Mouse (Mus musculus) stomach, embryonic 16.5 days (tissue): ENCODE results near the gene Plekha7. TPM values are rescaled to one million over a fixed set of nuclear protein-coding genes. Genes with fewer than 3 reads are reported as not detected.

ENCODE experiments used
- ATAC-seq: fragments of 200-750 bp; cut with Nextera tagmentation; 2 replicates; pipeline ENCODE4 v1.8.0; 2017; ENCODE audit warnings: moderate number of reproducible peaks, moderate TSS enrichment; ENCODE audit not compliant: insufficient read depth, low FRiP score
- H3K27ac ChIP-seq: fragments of 300-500 bp; sonication (generic); 2 replicates; pipeline ENCODE4 v1.5.1; 2014; ENCODE audit warnings: low read length
- H3K27me3 ChIP-seq: fragments of 300-500 bp; sonication (generic); 2 replicates; pipeline ENCODE4 v1.6.1; 2014; ENCODE audit warnings: low read length, control low read depth, mixed read lengths; ENCODE audit not compliant: control insufficient read depth, insufficient read depth
- H3K36me3 ChIP-seq: fragments of 300-500 bp; sonication (generic); 2 replicates; pipeline ENCODE4 v1.6.1; 2014; ENCODE audit warnings: low read length; ENCODE audit not compliant: control insufficient read depth, insufficient read depth
- H3K4me1 ChIP-seq: fragments of 300-500 bp; sonication (generic); 2 replicates; pipeline ENCODE4 v1.6.1; 2014; ENCODE audit warnings: low read length, control low read depth, mixed read lengths; ENCODE audit not compliant: control insufficient read depth, insufficient read depth
- H3K4me2 ChIP-seq: fragments of 300-500 bp; sonication (generic); 2 replicates; pipeline ENCODE4 v1.6.1; 2014; ENCODE audit warnings: low read depth, low read length, mixed read lengths
- H3K4me3 ChIP-seq: fragments of 300-500 bp; sonication (generic); replicated peaks from 2 replicates; pipeline ENCODE4 v1.5.1; 2014; ENCODE audit warnings: mild to moderate bottlenecking, low read length
- H3K9ac ChIP-seq: fragments of 300-500 bp; sonication (generic); 2 replicates; pipeline ENCODE4 v1.6.1; 2014; ENCODE audit warnings: low read length
- H3K9me3 ChIP-seq: fragments of 300-500 bp; sonication (generic); replicated peaks from 2 replicates; pipeline ENCODE4 v1.6.1; 2016; ENCODE audit warnings: low read length, control low read depth; ENCODE audit not compliant: control insufficient read depth
- WGBS: fragments of 180-500 bp; shearing (Covaris S2); extraction: QIAGEN DNeasy Blood & Tissue Kit; methylation state at CpG from one replicate; pipeline ENCODE4 v1.1.7; 2014; 5-methylcytosine and 5-hydroxymethylcytosine counted together
- polyA plus RNA-seq: library from polyadenylated mRNA; unstranded; fragments of >200 nt; fragmentation: Nextera tagmentation; extraction: Ambion mirVana; gene quantifications from 2 replicates; pipeline ENCODE4 v1.2.1, GENCODE M21; 2015

Plekha7 gene
- polyA plus RNA-seq, 1 experiment from 2014 or later = 19.9 TPM

DNA sequence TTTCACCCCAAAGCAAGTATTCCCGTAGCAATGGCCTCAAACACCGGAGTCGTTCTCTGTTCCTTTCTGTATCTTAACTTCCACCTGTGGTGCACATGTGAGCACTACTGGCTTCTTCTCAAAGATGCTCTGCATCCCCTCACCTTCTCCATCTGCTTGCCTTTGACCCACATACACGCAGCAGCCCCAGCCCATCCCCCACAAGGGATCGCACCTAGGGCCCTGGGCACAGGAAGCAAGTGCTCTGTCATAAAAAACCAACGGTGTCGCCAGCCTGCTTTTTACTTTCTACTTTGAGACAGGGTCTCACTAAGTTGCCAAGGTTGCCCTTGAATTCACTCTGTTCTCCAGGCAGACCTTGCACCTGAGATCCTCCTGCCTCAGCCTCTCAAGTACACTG, 113.2 kb downstream of the Plekha7 start:
- no peaks in the 10 kb centered on the region for H3K36me3 ChIP-seq
- no peak overlapping the region for H3K4me3 ChIP-seq
- H3K27me3 ChIP-seq = no peaks in the 10 kb centered on the region
- H3K9me3 ChIP-seq = no peaks in the 10 kb centered on the region
- ATAC-seq = no peak
- no peak overlapping the region for H3K4me2 ChIP-seq
- no peak overlapping the region for H3K27ac ChIP-seq
- H3K9ac ChIP-seq = no peak overlapping the region
- H3K4me1 ChIP-seq = peaks cover 19% of the 10 kb centered on the region
- 74% methylated on average over 7 of the region's 7 CpGs for WGBS

DNA sequence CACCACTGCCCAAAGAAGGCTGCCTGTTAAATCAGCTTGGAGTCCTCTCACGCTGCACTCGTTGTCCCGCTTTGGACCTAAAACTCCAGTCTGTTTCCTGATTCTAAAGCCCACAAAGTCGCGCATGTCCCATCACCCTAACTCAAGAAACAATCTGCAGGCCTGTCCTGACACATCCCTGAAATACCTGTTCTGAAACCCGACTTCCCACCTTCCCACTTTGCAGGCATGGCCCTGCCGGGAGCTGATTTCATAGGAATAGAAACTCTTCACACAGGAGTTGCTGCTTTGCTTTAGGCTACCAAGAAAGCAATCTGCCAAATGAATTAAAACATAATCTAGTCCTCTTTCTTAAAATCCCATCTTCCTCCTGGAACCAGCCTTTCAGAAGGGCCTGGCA, 115.2 kb downstream of the Plekha7 start:
- 71% methylated on average over 7 of the region's 7 CpGs for WGBS
- ATAC-seq = 0 out of 2 replicates have a peak, but pooled peaks have one; percentile 17
- no peaks in the 10 kb centered on the region for H3K9me3 ChIP-seq
- no peaks in the 10 kb centered on the region for H3K36me3 ChIP-seq
- no peak overlapping the region for H3K4me3 ChIP-seq
- H3K4me1 ChIP-seq = peaks cover 15% of the 10 kb centered on the region
- no peaks in the 10 kb centered on the region for H3K27me3 ChIP-seq
- peak overlapping the region; percentile 89 for H3K27ac ChIP-seq
- no peak overlapping the region for H3K4me2 ChIP-seq
- H3K9ac ChIP-seq = peak overlapping the region; percentile 22; the same call in 1 of the 2 replicates

DNA sequence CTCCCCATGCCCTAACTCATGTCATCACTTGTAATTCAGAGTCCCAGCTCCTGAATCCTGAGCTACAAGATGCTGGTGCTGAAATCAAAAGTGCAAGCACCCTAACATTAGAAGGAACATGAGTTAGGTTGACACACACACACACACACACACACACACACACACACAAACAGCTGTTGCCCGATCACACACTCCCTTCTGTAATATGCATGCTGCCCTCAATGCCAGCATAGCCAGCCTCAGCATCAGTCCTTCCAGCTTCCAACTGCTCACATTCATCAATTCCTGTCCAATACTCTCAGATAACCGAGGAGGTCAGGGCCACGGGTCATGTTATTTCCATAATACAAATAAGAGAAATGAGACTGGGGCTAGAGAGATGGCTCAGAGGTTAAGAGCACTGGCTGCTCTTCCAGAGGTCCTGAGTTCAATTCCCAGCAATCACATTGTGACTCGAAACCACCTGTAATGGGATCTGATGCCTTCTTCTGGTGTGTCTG, 116.0 kb downstream of the Plekha7 start:
- 29% methylated on average over 4 of the region's 4 CpGs for WGBS
- Histone ChIP-seq H3K27me3 (no peaks in the 10 kb centered on the region), H3K4me2 (no peak overlapping the region; the same call in 1 of the 2 replicates), H3K9ac (no peak overlapping the region), H3K36me3 (no peaks in the 10 kb centered on the region), H3K4me1 (peaks cover 7% of the 10 kb centered on the region), H3K9me3 (no peaks in the 10 kb centered on the region), H3K27ac (peak overlapping the region; percentile 89), H3K4me3 (no peak overlapping the region)
- ATAC-seq = no peak

DNA sequence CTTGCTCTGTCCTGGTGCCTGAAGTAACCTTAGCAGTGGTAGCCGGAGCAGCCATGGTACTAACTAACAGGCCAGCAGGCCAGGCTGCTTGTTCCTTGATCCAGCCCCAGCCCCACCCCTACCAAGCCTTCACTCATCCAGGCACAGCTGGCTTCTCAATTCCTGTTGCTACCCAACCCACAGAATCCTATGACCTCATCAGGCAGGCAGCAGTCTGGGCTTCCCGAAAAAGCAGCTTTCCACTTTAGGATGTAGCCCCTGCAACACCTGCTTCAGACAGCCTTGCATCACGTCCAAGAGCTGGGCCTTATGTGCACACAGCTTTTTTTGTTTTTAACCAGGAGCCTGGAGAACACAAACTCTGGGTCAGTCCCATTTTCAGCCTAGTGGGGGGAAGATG, 117.0 kb downstream of the Plekha7 start:
- Histone ChIP-seq H3K9ac (no peak overlapping the region), H3K9me3 (no peaks in the 10 kb centered on the region), H3K4me1 (peaks cover 7% of the 10 kb centered on the region), H3K4me3 (no peak overlapping the region), H3K4me2 (no peak overlapping the region), H3K27ac (peak overlapping the region; percentile 89; the same call in 1 of the 2 replicates), H3K27me3 (no peaks in the 10 kb centered on the region), H3K36me3 (no peaks in the 10 kb centered on the region)
- ATAC-seq = peak; percentile 31; the same call in 1 of the 2 replicates
- 22% methylated on average over 3 of the region's 3 CpGs for WGBS

DNA sequence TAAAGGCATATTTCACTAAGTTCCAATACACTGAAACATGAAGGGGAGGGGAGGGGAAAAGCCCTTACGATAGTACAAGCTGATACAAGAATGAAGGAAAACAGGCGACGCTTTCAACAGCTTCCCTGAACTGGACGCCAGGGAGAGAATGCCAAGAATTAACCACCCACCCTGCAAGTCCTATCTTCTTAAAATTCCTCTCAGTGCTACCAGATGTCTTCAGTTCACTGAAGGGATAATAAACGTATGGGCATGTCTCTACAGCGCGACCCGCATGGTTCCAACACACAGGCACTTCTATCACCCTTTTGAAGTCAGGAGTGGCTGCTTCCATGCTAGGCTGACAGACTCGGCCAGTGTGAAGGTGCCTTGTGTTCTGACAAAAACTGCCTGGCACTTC, 118.5 kb downstream of the Plekha7 start:
- WGBS = 39% methylated on average over 9 of the region's 9 CpGs
- no peaks in the 10 kb centered on the region for H3K27me3 ChIP-seq
- no peaks in the 10 kb centered on the region for H3K36me3 ChIP-seq
- H3K4me1 ChIP-seq = peaks cover 7% of the 10 kb centered on the region
- H3K4me2 ChIP-seq = no peak overlapping the region
- H3K27ac ChIP-seq = peak overlapping the region; percentile 9
- no peak overlapping the region for H3K9ac ChIP-seq
- ATAC-seq = no peak
- H3K4me3 ChIP-seq = no peak overlapping the region
- H3K9me3 ChIP-seq = no peaks in the 10 kb centered on the region

DNA sequence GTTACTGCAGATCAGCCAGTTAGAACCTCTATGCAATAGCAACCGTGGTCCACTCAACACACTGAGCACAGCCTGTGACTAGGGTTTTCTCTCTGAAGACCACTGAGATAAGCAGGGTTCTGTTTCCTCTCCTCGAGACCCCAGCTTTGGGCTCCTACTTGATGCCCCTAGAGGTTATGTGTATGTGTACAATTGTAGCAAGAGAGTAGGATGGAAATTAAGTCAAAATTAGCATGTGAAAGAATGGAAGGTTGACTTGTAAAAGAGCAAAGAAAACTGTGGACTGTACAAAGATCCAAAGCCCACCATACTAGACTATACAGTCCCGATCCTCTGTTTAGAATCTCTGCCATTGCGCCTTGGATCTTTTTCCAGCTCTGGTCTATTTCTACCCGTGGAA, 119.8 kb downstream of the Plekha7 start:
- Histone ChIP-seq H3K4me2 (no peak overlapping the region), H3K4me1 (peaks cover 7% of the 10 kb centered on the region; the same call in 1 of the 2 replicates), H3K27me3 (no peaks in the 10 kb centered on the region), H3K9ac (no peak overlapping the region), H3K9me3 (no peaks in the 10 kb centered on the region), H3K36me3 (no peaks in the 10 kb centered on the region), H3K27ac (no peak overlapping the region), H3K4me3 (no peak overlapping the region)
- WGBS = 79% methylated on average over 5 of the region's 5 CpGs
- ATAC-seq = no peak

DNA sequence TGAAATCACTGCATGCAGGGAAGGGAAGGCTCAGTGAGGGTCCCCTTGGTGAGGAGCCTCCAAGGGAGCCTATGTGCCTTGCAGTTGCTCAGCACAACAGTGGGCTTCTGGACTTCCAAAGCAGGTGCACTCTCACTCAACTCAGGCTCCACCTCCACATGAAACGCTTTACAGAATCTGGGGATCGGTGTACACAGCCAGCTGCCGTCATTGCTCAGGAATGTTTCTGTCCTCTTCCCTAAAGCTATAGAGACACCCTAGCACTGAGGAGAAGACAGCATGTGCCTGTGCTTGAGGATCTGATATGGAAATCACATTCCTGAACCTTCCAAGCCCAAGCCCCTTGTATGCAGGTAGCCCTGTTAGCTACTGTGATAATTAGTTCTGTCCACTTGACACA, 120.7 kb downstream of the Plekha7 start:
- no peaks in the 10 kb centered on the region for H3K27me3 ChIP-seq
- peaks cover 5% of the 10 kb centered on the region; the same call in 1 of the 2 replicates for H3K4me1 ChIP-seq
- no peaks in the 10 kb centered on the region for H3K36me3 ChIP-seq
- no peak overlapping the region for H3K4me3 ChIP-seq
- no peak overlapping the region for H3K9ac ChIP-seq
- 0 out of 2 replicates have a peak, but pooled peaks have one; percentile 15 for ATAC-seq
- 54% methylated on average over 3 of the region's 3 CpGs for WGBS
- H3K27ac ChIP-seq = no peak overlapping the region
- no peak overlapping the region for H3K4me2 ChIP-seq
- H3K9me3 ChIP-seq = no peaks in the 10 kb centered on the region

DNA sequence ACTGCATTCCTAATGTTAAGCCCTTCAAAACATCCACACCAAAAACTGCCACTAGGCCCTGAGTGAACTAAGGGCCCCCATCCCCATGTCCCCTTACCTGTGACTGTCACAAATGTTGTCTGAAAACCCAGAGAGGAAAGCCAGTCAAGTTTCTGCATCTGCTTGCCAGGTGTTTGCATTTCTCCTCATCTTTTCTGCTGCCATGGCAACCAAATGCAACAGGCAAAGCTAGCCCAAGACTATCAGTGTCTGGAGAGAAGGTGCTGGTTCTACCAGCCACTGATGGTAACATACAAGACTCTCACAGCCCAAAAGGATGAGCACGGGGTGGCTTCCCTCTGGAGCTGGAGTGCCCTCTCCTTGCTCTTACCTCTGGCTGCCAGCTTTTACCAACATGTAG, 121.3 kb downstream of the Plekha7 start:
- no peak for ATAC-seq
- Histone ChIP-seq H3K9ac (no peak overlapping the region), H3K4me3 (no peak overlapping the region), H3K27me3 (no peaks in the 10 kb centered on the region), H3K36me3 (no peaks in the 10 kb centered on the region), H3K4me2 (no peak overlapping the region), H3K4me1 (peaks cover 5% of the 10 kb centered on the region; the same call in 1 of the 2 replicates), H3K27ac (no peak overlapping the region), H3K9me3 (no peaks in the 10 kb centered on the region)
- 79% methylated on average over 1 of the region's 1 CpGs for WGBS

DNA sequence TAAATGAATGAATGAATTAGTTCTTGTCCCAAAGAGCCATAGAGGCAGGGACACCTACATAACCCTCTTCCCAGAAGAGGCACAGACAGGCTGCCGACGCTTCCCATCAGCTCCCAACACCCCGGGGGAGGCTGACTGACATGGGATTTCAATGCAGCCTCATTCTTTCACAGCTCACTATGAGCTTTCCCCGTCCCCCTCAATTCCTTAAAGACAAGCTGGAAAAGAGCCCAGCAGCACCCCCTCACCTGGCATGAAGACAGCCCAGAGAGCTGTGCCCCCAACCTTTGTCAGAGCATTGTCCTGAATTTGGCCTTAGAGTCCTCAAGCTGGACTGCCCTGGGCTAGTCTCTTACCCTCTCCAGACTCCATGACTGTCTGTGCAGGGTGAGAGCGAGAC, 122.0 kb downstream of the Plekha7 start:
- 70% methylated on average over 5 of the region's 5 CpGs for WGBS
- no peak for ATAC-seq
- H3K4me3 ChIP-seq = no peak overlapping the region
- H3K9me3 ChIP-seq = no peaks in the 10 kb centered on the region
- no peaks in the 10 kb centered on the region for H3K27me3 ChIP-seq
- no peak overlapping the region for H3K9ac ChIP-seq
- no peak overlapping the region for H3K4me2 ChIP-seq
- no peak overlapping the region for H3K27ac ChIP-seq
- peaks cover 5% of the 10 kb centered on the region; the same call in 1 of the 2 replicates for H3K4me1 ChIP-seq
- H3K36me3 ChIP-seq = no peaks in the 10 kb centered on the region
